21 mouse cellular contexts compared by ENCODE assay signal in genomic region chr2:5605849-5606248, GRCm38 (mm10).
"Had no signal": no experiment of that assay in that cellular context is flagged by ENCODE, and none has a peak within 500 bp of the region (broad histone marks: within the 10 kb centered on the region; RNA-seq: fewer than 3 reads in every experiment).

No protein-coding gene starts in this region.

- H3K27me3 ChIP-seq: limb, embryonic 12.5 days; limb, embryonic 15.5 days; midbrain, embryonic 12.5 days; midbrain, embryonic 15.5 days; neural tube, embryonic 12.5 days; neural tube, embryonic 15.5 days; stomach, embryonic 15.5 days had no signal

- H3K4me2 ChIP-seq: limb, embryonic 12.5 days; limb, embryonic 15.5 days; liver, embryonic 11.5 days; lung, embryonic 14.5 days; midbrain, embryonic 12.5 days; midbrain, embryonic 15.5 days; neural tube, embryonic 12.5 days; neural tube, embryonic 15.5 days; stomach, embryonic 15.5 days had no signal

- H3K27ac ChIP-seq: limb, embryonic 12.5 days; limb, embryonic 15.5 days; liver, embryonic 14.5 days; macrophage; midbrain, embryonic 12.5 days; midbrain, embryonic 15.5 days; neural tube, embryonic 12.5 days; neural tube, embryonic 15.5 days; stomach, embryonic 15.5 days had no signal

- H3K36me3 ChIP-seq: limb, embryonic 12.5 days; limb, embryonic 15.5 days; midbrain, embryonic 12.5 days; midbrain, embryonic 15.5 days; neural tube, embryonic 12.5 days; neural tube, embryonic 15.5 days; stomach, embryonic 15.5 days had no signal

- H3K9ac ChIP-seq: limb, embryonic 12.5 days; limb, embryonic 15.5 days; liver, embryonic 14.5 days; liver, postnatal 0 days; lung, embryonic 14.5 days; midbrain, embryonic 12.5 days; midbrain, embryonic 15.5 days; neural tube, embryonic 12.5 days; neural tube, embryonic 15.5 days; stomach, embryonic 15.5 days had no signal

- ATAC-seq: liver, postnatal 0 days; lung, postnatal 0 days; midbrain, embryonic 15.5 days had no signal

- H3K9me3 ChIP-seq: limb, embryonic 12.5 days; limb, embryonic 15.5 days; midbrain, embryonic 12.5 days; midbrain, embryonic 15.5 days; neural tube, embryonic 12.5 days; neural tube, embryonic 15.5 days; stomach, embryonic 15.5 days had no signal

- H3K4me3 ChIP-seq: limb, embryonic 12.5 days; limb, embryonic 15.5 days; midbrain, embryonic 12.5 days; midbrain, embryonic 15.5 days; neural tube, embryonic 12.5 days; neural tube, embryonic 15.5 days; stomach, embryonic 15.5 days had no signal

- DNase-seq: kidney, adult 9 months; kidney, postnatal 14 days; kidney, postnatal 4 days; left cerebral cortex, postnatal 4 days; liver, postnatal 0 days; lung, embryonic 14.5 days; retina, postnatal 1 day; right cerebral cortex, postnatal 25 days; spleen, adult 18-20 months; thymus, postnatal 25 days had no signal
